Mouse (Mus musculus): Measurements from ENCODE around the gene Gm20481. TPM values are rescaled to one million over a fixed set of nuclear protein-coding genes. Genes with fewer than 3 reads are reported as not detected.
"Not testable (repeated sequence)": the region's sequence is repeated elsewhere in the genome, so short reads cannot be mapped to it uniquely, and the experiment has no call there.

Gm20481 gene
- polyA plus RNA-seq, 1 experiment from 2014 or later = not detected

- Histone ChIP-seq H3K9ac (peak overlapping the region; percentile 87), H3K36me3 (peaks cover 18% of the 10 kb centered on the region), H3K4me3 (peak overlapping the region; percentile 76), H3K27me3 (no peaks in the 10 kb centered on the region), H3K4me2 (peak overlapping the region; percentile 88), H3K9me3 (no peaks in the 10 kb centered on the region), H3K4me1 (replicated peaks) (peaks cover 24% of the 10 kb centered on the region), H3K27ac (peak overlapping the region; percentile 97)
- no peak for ATAC-seq (ENCODE audit: low FRiP score)
- WGBS = 0% methylated on average over 15 of the region's 15 CpGs
Observed at GRCm38 (mm10) chr17:34982328-34982727, 12.6 kb downstream of the Gm20481 start.

- no peaks in the 10 kb centered on the region for H3K27me3 ChIP-seq
- ATAC-seq (ENCODE audit: low FRiP score) = no peak
- no peak overlapping the region for H3K4me2 ChIP-seq
- H3K36me3 ChIP-seq = peaks cover 22% of the 10 kb centered on the region
- H3K4me3 ChIP-seq = no peak overlapping the region
- H3K4me1 ChIP-seq (replicated peaks) = peaks cover 24% of the 10 kb centered on the region
- H3K9ac ChIP-seq = no peak overlapping the region
- H3K9me3 ChIP-seq = no peaks in the 10 kb centered on the region
- no peak overlapping the region for H3K27ac ChIP-seq
- WGBS = 78% methylated on average over 2 of the region's 2 CpGs
Observed at GRCm38 (mm10) chr17:34984218-34984617, 14.5 kb downstream of the Gm20481 start.

- H3K27me3 ChIP-seq = no peaks in the 10 kb centered on the region
- H3K36me3 ChIP-seq = peaks cover 9% of the 10 kb centered on the region; the same call in 1 of the 2 replicates
- H3K4me2 ChIP-seq = no peak overlapping the region
- no peaks in the 10 kb centered on the region for H3K9me3 ChIP-seq
- ATAC-seq (ENCODE audit: low FRiP score) = no peak
- peaks cover 4% of the 10 kb centered on the region for H3K4me1 ChIP-seq (replicated peaks)
- H3K27ac ChIP-seq = no peak overlapping the region
- no peak overlapping the region for H3K9ac ChIP-seq
- H3K4me3 ChIP-seq = no peak overlapping the region
Observed at GRCm38 (mm10) chr17:34994751-34995150, 25.0 kb downstream of the Gm20481 start.

GRCm38 (mm10) chr17:34995192-34995591 lies 25.5 kb downstream of the Gm20481 start:
- 86% methylated on average over 4 of the region's 4 CpGs for WGBS
- not testable (repeated sequence) for H3K27me3 ChIP-seq; H3K4me1 ChIP-seq (replicated peaks); H3K36me3 ChIP-seq; H3K4me3 ChIP-seq; H3K27ac ChIP-seq; H3K9ac ChIP-seq; H3K4me2 ChIP-seq; ATAC-seq (ENCODE audit: low FRiP score); H3K9me3 ChIP-seq

- not testable (repeated sequence) for ATAC-seq (ENCODE audit: low FRiP score); H3K36me3 ChIP-seq; H3K27me3 ChIP-seq; H3K9ac ChIP-seq; H3K4me1 ChIP-seq (replicated peaks); H3K9me3 ChIP-seq; H3K4me3 ChIP-seq; H3K4me2 ChIP-seq; H3K27ac ChIP-seq
- WGBS = 97% methylated on average over 4 of the region's 4 CpGs
Observed at GRCm38 (mm10) chr17:34995927-34996326, 26.2 kb downstream of the Gm20481 start.

GRCm38 (mm10) chr17:34996411-34997141 lies 26.9 kb downstream of the Gm20481 start:
- WGBS = 86% methylated on average over 14 of the region's 14 CpGs

GRCm38 (mm10) chr17:34997142-34997483 lies 27.4 kb downstream of the Gm20481 start:
- no peaks in the 10 kb centered on the region for H3K9me3 ChIP-seq
- no peak overlapping the region for H3K4me2 ChIP-seq
- H3K27ac ChIP-seq = no peak overlapping the region
- no peak for ATAC-seq (ENCODE audit: low FRiP score)
- peak overlapping the region; percentile 0; the same call in 1 of the 2 replicates for H3K9ac ChIP-seq
- WGBS = 82% methylated on average over 5 of the region's 5 CpGs
- H3K4me3 ChIP-seq = no peak overlapping the region
- no peaks in the 10 kb centered on the region for H3K27me3 ChIP-seq
- H3K4me1 ChIP-seq (replicated peaks) = peaks cover 16% of the 10 kb centered on the region
- no peaks in the 10 kb centered on the region for H3K36me3 ChIP-seq

More at GRCm38 (mm10) chr17:34996411-34997141, 26.9 kb downstream of the Gm20481 start:
- Histone ChIP-seq H3K4me2 (no peak overlapping the region), H3K4me3 (no peak overlapping the region), H3K9me3 (no peaks in the 10 kb centered on the region), H3K36me3 (no peaks in the 10 kb centered on the region), H3K27ac (no peak overlapping the region), H3K27me3 (no peaks in the 10 kb centered on the region), H3K9ac (no peak overlapping the region), H3K4me1 (replicated peaks) (peaks cover 10% of the 10 kb centered on the region)
- no peak for ATAC-seq (ENCODE audit: low FRiP score)

- Histone ChIP-seq H3K27me3 (no peaks in the 10 kb centered on the region), H3K4me1 (replicated peaks) (peaks cover 32% of the 10 kb centered on the region), H3K9ac (peak overlapping the region; percentile 46; the same call in 1 of the 2 replicates), H3K36me3 (no peaks in the 10 kb centered on the region), H3K9me3 (no peaks in the 10 kb centered on the region), H3K4me3 (no peak overlapping the region), H3K27ac (no peak overlapping the region), H3K4me2 (peak overlapping the region; percentile 100; the same call in 1 of the 2 replicates)
- no peak for ATAC-seq (ENCODE audit: low FRiP score)
- WGBS = 92% methylated on average over 15 of the region's 15 CpGs
Observed at GRCm38 (mm10) chr17:34998526-34999430, 29.1 kb downstream of the Gm20481 start.

- peak overlapping the region; percentile 97 for H3K9ac ChIP-seq
- H3K9me3 ChIP-seq; H3K27me3 ChIP-seq; ATAC-seq (ENCODE audit: low FRiP score): not testable (repeated sequence)
- peak overlapping the region; percentile 100 for H3K4me2 ChIP-seq
- peaks cover 32% of the 10 kb centered on the region for H3K4me1 ChIP-seq (replicated peaks)
- H3K36me3 ChIP-seq = peaks cover 11% of the 10 kb centered on the region
- H3K27ac ChIP-seq = peak overlapping the region; percentile 96; the same call in 1 of the 2 replicates
- peak overlapping the region; percentile 90 for H3K4me3 ChIP-seq
- 22% methylated on average over 30 of the region's 32 CpGs for WGBS
Observed at GRCm38 (mm10) chr17:34999871-35000716, 30.4 kb downstream of the Gm20481 start.

GRCm38 (mm10) chr17:35000717-35001451 lies 31.2 kb downstream of the Gm20481 start, which contains the start of gene Vars:
Gene Vars, plus strand, starts transcription at chr17:35000987.
- Histone ChIP-seq H3K9me3 (no peaks in the 10 kb centered on the region), H3K9ac (peak within 1 kb of the TSS; percentile 97), H3K4me1 (replicated peaks) (peaks cover 32% of the 10 kb centered on the region), H3K27ac (peak within 1 kb of the TSS; percentile 96), H3K36me3 (peaks cover 19% of the 10 kb centered on the region), H3K4me3 (peak within 1 kb of the TSS; percentile 90), H3K27me3 (no peaks in the 10 kb centered on the region), H3K4me2 (peak within 1 kb of the TSS; percentile 100)
- ATAC-seq (ENCODE audit: low FRiP score) = peak; percentile 90
- under 1% methylated on average over 70 of the region's 83 CpGs for WGBS

- H3K4me1 ChIP-seq (replicated peaks) = peaks cover 32% of the 10 kb centered on the region
- H3K27me3 ChIP-seq = no peaks in the 10 kb centered on the region
- ATAC-seq (ENCODE audit: low FRiP score) = no peak; the same call in 1 of the 2 replicates
- H3K4me2 ChIP-seq = peak overlapping the region; percentile 100
- peak overlapping the region; percentile 96 for H3K27ac ChIP-seq
- H3K9me3 ChIP-seq = no peaks in the 10 kb centered on the region
- 1% methylated on average over 35 of the region's 35 CpGs for WGBS
- H3K36me3 ChIP-seq = peaks cover 24% of the 10 kb centered on the region
- H3K9ac ChIP-seq = peak overlapping the region; percentile 97
- H3K4me3 ChIP-seq = peak overlapping the region; percentile 90
Observed at GRCm38 (mm10) chr17:35001452-35002152, 31.9 kb downstream of the Gm20481 start.

Data from hindbrain, embryonic 13.5 days (tissue).